Mouse (Mus musculus) thymus, postnatal 4 days (tissue): ENCODE data around the gene Cdh23.
A peak's percentile ranks its signal among the peaks of the same experiment; 100 is the strongest.

Source experiments
- DNase-seq: peaks from one replicate; pipeline ENCODE4 v3.0.0; 2021

Cdh23 gene

GRCm38 (mm10) chr10:60279290-60279940, 416.9 kb downstream of the Cdh23 start:
- DNase-seq: peak; percentile 64

- no peak for DNase-seq
These were observed 417.5 kb downstream of the Cdh23 start for GRCm38 (mm10) chr10:60278786-60279185.

GRCm38 (mm10) chr10:60278006-60278399, 418.3 kb downstream of the Cdh23 start:
- peak; percentile 66 for DNase-seq

GRCm38 (mm10) chr10:60277207-60278005, 418.9 kb downstream of the Cdh23 start, which contains the start of gene Psap:
Gene Psap, plus strand, starts transcription at chr10:60277627.
- DNase-seq: peak; percentile 97

- DNase-seq: no peak
These were observed 422.9 kb downstream of the Cdh23 start for GRCm38 (mm10) chr10:60273382-60273781.

- no peak for DNase-seq
These were observed 424.0 kb downstream of the Cdh23 start for GRCm38 (mm10) chr10:60272241-60272640.

GRCm38 (mm10) chr10:60271015-60271414, 425.3 kb downstream of the Cdh23 start:
- no peak for DNase-seq

- DNase-seq: no peak
These were observed 426.9 kb downstream of the Cdh23 start for GRCm38 (mm10) chr10:60269141-60270064.

GRCm38 (mm10) chr10:60268738-60269137, 427.6 kb downstream of the Cdh23 start:
- no peak for DNase-seq

GRCm38 (mm10) chr10:60266842-60267401, 429.4 kb downstream of the Cdh23 start:
- no peak for DNase-seq

GRCm38 (mm10) chr10:60265252-60265651, 431.0 kb downstream of the Cdh23 start:
- DNase-seq: no peak

GRCm38 (mm10) chr10:60263351-60263750, 432.9 kb downstream of the Cdh23 start:
- DNase-seq: no peak

- peak; percentile 84 for DNase-seq
These were observed 433.9 kb downstream of the Cdh23 start for GRCm38 (mm10) chr10:60262386-60262785.

GRCm38 (mm10) chr10:60261530-60261929, 434.8 kb downstream of the Cdh23 start:
- DNase-seq: no peak

- DNase-seq: no peak
These were observed 435.6 kb downstream of the Cdh23 start for GRCm38 (mm10) chr10:60260557-60261294.

- DNase-seq: no peak
These were observed 438.9 kb downstream of the Cdh23 start for GRCm38 (mm10) chr10:60257261-60257825.

GRCm38 (mm10) chr10:60256088-60256487, 440.2 kb downstream of the Cdh23 start:
- no peak for DNase-seq
